Mouse (Mus musculus): ENCODE measurements around the gene Mif4gd. TPM values are rescaled to one million over a fixed set of nuclear protein-coding genes. Genes with fewer than 3 reads are reported as not detected.
A peak's percentile ranks its signal among the peaks of the same experiment; 100 is the strongest.

Mif4gd gene
- total and polyA plus RNA-seq, 3 experiments, result 143 to 177 (median 174) TPM

DNA sequence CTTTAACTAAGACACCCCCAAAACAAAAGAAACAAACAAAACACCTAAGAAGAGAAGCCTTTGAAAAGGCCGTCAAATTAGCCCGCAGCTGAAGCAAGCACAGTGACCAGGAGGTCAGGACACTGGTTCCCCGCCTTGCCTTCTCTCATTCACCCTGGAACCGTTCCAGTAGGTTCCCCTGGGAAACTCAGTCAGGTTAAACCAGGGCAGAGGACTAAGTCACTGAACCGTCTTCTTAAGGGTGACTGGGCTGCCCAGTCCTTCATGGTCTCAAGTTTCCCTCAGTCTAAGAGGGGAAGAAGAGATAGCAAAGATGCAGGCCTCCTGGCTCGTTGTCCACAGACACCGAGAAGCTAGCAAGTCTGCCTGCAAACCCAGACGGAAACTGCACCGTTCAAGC, 13.1 kb upstream of the Mif4gd start:
- peak overlapping the region; percentile 87 for H3K4me2 ChIP-seq (ENCODE audit: insufficient read depth, low read depth, poor library complexity, severe bottlenecking)
- TF ChIP-seq POLR2AphosphoS2 (IDR thresholded peaks at IDR 0.05; ENCODE audit: low read depth, low read length) (no peak), MXI1 (IDR thresholded peaks at IDR 0.05; ENCODE audit: low read depth, low read length) (0 out of 2 replicates have a peak, but pooled peaks have one; percentile 30)
- dilution Hi-C loops (cut with MboI; ENCODE audit: extremely low pct_ligation_motif_present, extremely low pct_unique_long_range_greater_than_20kb, low sequenced_read_pairs) (no loop called here), in situ Hi-C loops (cut with MboI; ENCODE audit: low pct_ligation_motif_present, low pct_unique_long_range_greater_than_20kb, low sequenced_read_pairs) (loop anchor here (25.0 kb wide), 1 partner anchor 786 kb away; the partner anchor contains the start of gene Rnf157)
- peaks cover 70% of the 10 kb centered on the region for H3K79me2 ChIP-seq (replicated peaks; ENCODE audit: control insufficient read depth, extremely low read depth, insufficient read depth, poor library complexity, severe bottlenecking)
- H3K9ac ChIP-seq (ENCODE audit: insufficient read depth, low read depth), result peak overlapping the region; percentile 92
- H3K4me1 ChIP-seq (ENCODE audit: control insufficient read depth in 1 of 2, insufficient read depth in 2 of 2), result peaks cover 27 to 55% of the 10 kb centered on the region in 2 experiments
- no peaks in the 10 kb centered on the region for H3K27me3 ChIP-seq (replicated peaks)
- no peaks in the 10 kb centered on the region for H3K9me3 ChIP-seq (replicated peaks; ENCODE audit: low read length)
- H3K4me3 ChIP-seq (replicated peaks in 1 of 3; ENCODE audit: low read depth in 2 of 3, low read length in 2 of 3, poor library complexity in 1 of 3), result peak overlapping the region; percentile 78 to 97 (median 80)
- no peak for DNase-seq (ENCODE audit: extremely low read depth)
- H3K36me3 ChIP-seq (replicated peaks in 1 of 2; ENCODE audit: control insufficient read depth in 1 of 2, insufficient read depth in 1 of 2, low read length in 1 of 2), result peaks cover 42 to 52% of the 10 kb centered on the region in 2 experiments
- H3K27ac ChIP-seq (ENCODE audit: insufficient read depth, low read depth), result peak overlapping the region; percentile 79

DNA sequence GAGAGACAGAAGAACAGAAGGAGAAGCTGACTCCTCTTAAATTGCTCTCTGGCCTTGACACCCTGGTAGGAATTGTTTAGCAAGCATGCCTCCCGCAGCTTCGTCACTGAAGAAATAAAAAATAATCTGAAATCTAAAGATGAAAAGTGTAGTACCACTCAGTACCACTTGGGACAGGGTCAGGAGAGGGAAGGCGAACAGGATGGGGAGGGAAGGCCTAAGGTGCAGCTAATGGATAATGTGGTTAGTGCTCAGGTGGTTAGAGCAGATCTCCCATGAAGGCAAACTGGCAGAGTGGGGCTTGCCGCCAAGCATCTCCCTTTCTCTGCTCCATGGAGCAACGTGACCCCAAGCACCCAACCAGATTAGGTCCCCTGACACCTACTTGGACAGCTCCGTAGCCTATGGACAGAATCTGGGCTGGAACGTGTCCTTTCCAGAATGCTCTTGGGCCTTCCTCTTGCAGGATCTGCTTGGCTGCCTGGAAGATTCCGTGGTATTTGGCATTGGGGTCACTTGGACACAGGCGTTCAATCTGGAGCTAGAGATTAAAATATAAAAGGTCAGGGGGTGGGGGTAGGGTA, 10.8 kb upstream of the Mif4gd start:
- TF ChIP-seq MAZ (IDR thresholded peaks at IDR 0.05; ENCODE audit: low read depth, low read length), result no peak
- no peak for TF ChIP-seq ELF1 (IDR thresholded peaks at IDR 0.05; ENCODE audit: low read depth, low read length)
- no peak for TF ChIP-seq SIN3A (IDR thresholded peaks at IDR 0.05; ENCODE audit: low read length)
- no peak for TF ChIP-seq ETS1 (conservative IDR thresholded peaks at IDR 0.05; ENCODE audit: low read depth, low read length)
- no peak for TF ChIP-seq ZC3H11A (IDR thresholded peaks at IDR 0.05; ENCODE audit: low read depth, low read length)
- no peak for TF ChIP-seq ZKSCAN1 (IDR thresholded peaks at IDR 0.05; ENCODE audit: borderline replicate concordance, low read depth, low read length)
- TF ChIP-seq PAX5 (IDR thresholded peaks at IDR 0.05; ENCODE audit: low read length), result no peak
- no peak for TF ChIP-seq MAFK (IDR thresholded peaks at IDR 0.05; ENCODE audit: insufficient replicate concordance, low read length)
- TF ChIP-seq CTCF (conservative IDR thresholded peaks at IDR 0.05 in 1 of 2, IDR thresholded peaks at IDR 0.05 in 1 of 2; ENCODE audit: low read depth in 2 of 2, low read length in 2 of 2), result peak; percentile 43 to 58
- peak; percentile 11 for TF ChIP-seq RAD21 (IDR thresholded peaks at IDR 0.05; ENCODE audit: low read depth, low read length)
- TF ChIP-seq NELFE (IDR thresholded peaks at IDR 0.05; ENCODE audit: low read depth, low read length), result 0 out of 2 replicates have a peak, but pooled peaks have one; percentile 27
- no peak for TF ChIP-seq JUN (IDR thresholded peaks at IDR 0.05; ENCODE audit: insufficient read depth, low read depth, low read length)
- TF ChIP-seq KAT2A (IDR thresholded peaks at IDR 0.05; ENCODE audit: insufficient replicate concordance, low read length), result no peak
- no peak for TF ChIP-seq ZMIZ1 (IDR thresholded peaks at IDR 0.05; ENCODE audit: low read depth, low read length)
- peak; percentile 26; the same call in 1 of the 2 replicates for TF ChIP-seq POLR2A (IDR thresholded peaks at IDR 0.05; ENCODE audit: low read depth, low read length)
- peak; percentile 16; the same call in 1 of the 2 replicates for TF ChIP-seq SMC3 (IDR thresholded peaks at IDR 0.05; ENCODE audit: low read depth, low read length)
- no peak for TF ChIP-seq E2F4 (IDR thresholded peaks at IDR 0.05; ENCODE audit: insufficient replicate concordance, low read depth, low read length)
- Histone ChIP-seq H3K9ac (ENCODE audit: insufficient read depth, low read depth) (no peak overlapping the region; the same call in 1 of the 2 replicates), H3K4me2 (ENCODE audit: insufficient read depth, low read depth, poor library complexity, severe bottlenecking) (peak overlapping the region; percentile 87; the same call in 1 of the 2 replicates), H3K79me2 (replicated peaks; ENCODE audit: control insufficient read depth, extremely low read depth, insufficient read depth, poor library complexity, severe bottlenecking) (peaks cover 91% of the 10 kb centered on the region), H3K9me3 (replicated peaks; ENCODE audit: low read length) (no peaks in the 10 kb centered on the region), H3K27me3 (replicated peaks) (no peaks in the 10 kb centered on the region), H3K4me1 (ENCODE audit: control insufficient read depth in 1 of 2, insufficient read depth in 2 of 2) (peaks cover 20 to 62% of the 10 kb centered on the region in 2 experiments), H3K4me3 (replicated peaks in 1 of 3; ENCODE audit: low read depth in 2 of 3, low read length in 2 of 3, poor library complexity in 1 of 3) (no peak overlapping the region), H3K27ac (ENCODE audit: insufficient read depth, low read depth) (peak overlapping the region; percentile 2; the same call in 1 of the 2 replicates), H3K36me3 (replicated peaks in 1 of 2; ENCODE audit: control insufficient read depth in 1 of 2, insufficient read depth in 1 of 2, low read length in 1 of 2) (peaks cover 65 to 75% of the 10 kb centered on the region in 2 experiments)
- no peak for DNase-seq (ENCODE audit: extremely low read depth)
- dilution Hi-C loops (cut with MboI; ENCODE audit: extremely low pct_ligation_motif_present, extremely low pct_unique_long_range_greater_than_20kb, low sequenced_read_pairs) (no loop called here), in situ Hi-C loops (cut with MboI; ENCODE audit: low pct_ligation_motif_present, low pct_unique_long_range_greater_than_20kb, low sequenced_read_pairs) (loop anchor here (25.0 kb wide), 1 partner anchor 389 kb away; the partner anchor contains the start of gene Galk1)

Data from CH12.LX (cell line).